Mouse (Mus musculus) myocyte (in vitro differentiated cells): ENCODE results near the gene Sobp.

Experiments used
- CEBPB ChIP-seq: IDR thresholded peaks from 2 replicates; pipeline ENCODE4 v1.6.1; 2011; ENCODE audit warnings: mild to moderate bottlenecking, moderate library complexity; ENCODE audit not compliant: poor library complexity, insufficient read depth, severe bottlenecking
- E2F4 ChIP-seq: IDR thresholded peaks from one replicate; pipeline ENCODE4 v1.6.1; 2011; ENCODE audit warnings: mild to moderate bottlenecking, control low read depth, moderate library complexity; ENCODE audit not compliant: insufficient read depth
- MYOD1 ChIP-seq, 3 experiments: IDR thresholded peaks; one replicate each; pipeline ENCODE4 v1.6.1; 2011; ENCODE audit warnings: control low read depth in 2 of 3, low read depth in 2 of 3, mild to moderate bottlenecking in 2 of 3, moderate library complexity in 1 of 3; ENCODE audit not compliant: insufficient read length in 2 of 3, control insufficient read depth in 1 of 3
- POLR2A ChIP-seq: IDR thresholded peaks from one replicate; pipeline ENCODE4 v1.6.1; 2011; ENCODE audit warnings: low read depth, mild to moderate bottlenecking, control low read depth, moderate library complexity; ENCODE audit not compliant: insufficient read length
- SRF ChIP-seq: IDR thresholded peaks from one replicate; pipeline ENCODE4 v1.6.1; 2011; ENCODE audit warnings: low read depth; ENCODE audit not compliant: control insufficient read depth, insufficient read length

DNA sequence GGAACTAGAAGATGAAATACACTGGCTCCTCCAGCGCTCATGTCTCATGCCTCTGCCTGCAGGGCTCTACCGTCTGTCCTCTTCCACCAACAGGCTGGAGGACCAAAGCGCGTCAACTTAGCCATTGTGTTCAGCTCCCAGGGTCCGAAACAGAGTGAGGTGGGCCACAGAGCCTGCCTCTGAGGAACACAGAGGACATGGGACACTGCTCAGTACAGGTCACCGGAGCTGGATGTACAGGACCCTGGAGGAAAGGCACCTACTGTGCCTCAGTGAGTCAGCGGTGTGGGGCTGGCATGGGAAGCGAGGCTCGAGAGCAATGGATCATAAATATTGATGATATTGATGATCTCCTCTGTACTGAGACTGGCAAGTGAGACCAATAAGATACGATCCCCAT, 175.0 kb downstream of the Sobp start:
- TF ChIP-seq POLR2A: no peak
- TF ChIP-seq MYOD1 (IDR thresholded peaks at IDR 0.05; ENCODE audit: control insufficient read depth in 1 of 3, insufficient read length in 2 of 3, low read depth in 2 of 3): no peak
- no peak for TF ChIP-seq CEBPB
- TF ChIP-seq SRF: no peak
- TF ChIP-seq E2F4: no peak
